Mouse (Mus musculus): ENCODE data around the gene Hba-a2.
"Not testable (repeated sequence)": the region's sequence is repeated elsewhere in the genome, so short reads cannot be mapped to it uniquely, and the experiment has no call there.

Hba-a2 gene

DNA sequence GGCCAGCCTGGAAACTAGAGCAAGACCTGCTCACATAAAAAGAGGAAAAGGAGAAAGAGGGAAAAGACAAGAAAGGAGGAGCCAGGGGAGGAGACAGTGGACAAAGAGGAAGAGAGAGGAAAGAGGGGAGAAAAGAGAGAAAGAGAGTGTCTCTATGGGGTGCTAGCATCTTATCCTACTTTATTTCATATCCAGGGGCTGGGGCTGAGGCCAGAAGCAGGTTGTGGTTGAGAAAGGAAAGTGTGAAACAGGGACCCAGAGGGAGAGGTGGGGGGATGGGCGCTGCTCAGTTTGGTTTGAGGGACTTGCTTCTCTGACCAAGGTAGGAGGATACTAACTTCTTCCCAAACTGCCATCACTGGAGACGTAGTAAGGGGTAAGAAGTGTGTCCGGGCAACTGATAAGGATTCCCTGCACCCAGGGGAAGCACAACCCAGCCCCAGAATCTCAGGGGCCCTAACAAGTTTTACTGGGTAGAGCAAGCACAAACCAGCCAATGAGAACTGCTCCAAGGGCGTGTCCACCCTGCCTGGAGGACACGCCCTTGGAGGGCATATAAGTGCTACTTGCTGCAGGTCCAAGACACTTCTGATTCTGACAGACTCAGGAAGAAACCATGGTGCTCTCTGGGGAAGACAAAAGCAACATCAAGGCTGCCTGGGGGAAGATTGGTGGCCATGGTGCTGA lies 13.1 kb upstream of the Hba-a2 start, which contains the start of gene Hba-a1:
Gene Hba-a1 (plus strand): TSS at position 421 of the 687 bp plus-strand sequence.
- DNase-seq, result not testable (repeated sequence)

GRCm38 (mm10) chr11:32284582-32284981 lies 11.7 kb upstream of the Hba-a2 start:
- DNase-seq, result not testable (repeated sequence)

GRCm38 (mm10) chr11:32285031-32285775 lies 11.1 kb upstream of the Hba-a2 start:
- no peak for DNase-seq

DNA sequence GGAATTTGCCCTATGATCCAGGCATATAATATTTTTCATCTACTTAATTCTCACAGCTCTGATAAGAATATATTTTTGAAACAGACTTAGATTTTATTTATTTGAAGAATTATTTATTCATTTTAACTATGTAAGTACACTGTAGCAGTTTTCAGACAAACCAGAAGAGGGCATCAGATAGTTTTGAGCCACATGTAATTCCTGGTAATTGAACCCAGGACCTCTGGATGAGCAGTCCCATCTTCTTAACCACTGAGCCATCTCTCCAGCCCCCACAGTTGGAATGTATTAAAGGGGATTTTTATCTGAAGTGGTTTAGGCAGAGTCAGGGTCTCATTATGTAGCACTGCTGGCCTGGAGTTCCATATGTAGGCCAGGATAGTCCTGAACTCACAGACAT lies 10.4 kb upstream of the Hba-a2 start:
- DNase-seq, result not testable (repeated sequence)

DNA sequence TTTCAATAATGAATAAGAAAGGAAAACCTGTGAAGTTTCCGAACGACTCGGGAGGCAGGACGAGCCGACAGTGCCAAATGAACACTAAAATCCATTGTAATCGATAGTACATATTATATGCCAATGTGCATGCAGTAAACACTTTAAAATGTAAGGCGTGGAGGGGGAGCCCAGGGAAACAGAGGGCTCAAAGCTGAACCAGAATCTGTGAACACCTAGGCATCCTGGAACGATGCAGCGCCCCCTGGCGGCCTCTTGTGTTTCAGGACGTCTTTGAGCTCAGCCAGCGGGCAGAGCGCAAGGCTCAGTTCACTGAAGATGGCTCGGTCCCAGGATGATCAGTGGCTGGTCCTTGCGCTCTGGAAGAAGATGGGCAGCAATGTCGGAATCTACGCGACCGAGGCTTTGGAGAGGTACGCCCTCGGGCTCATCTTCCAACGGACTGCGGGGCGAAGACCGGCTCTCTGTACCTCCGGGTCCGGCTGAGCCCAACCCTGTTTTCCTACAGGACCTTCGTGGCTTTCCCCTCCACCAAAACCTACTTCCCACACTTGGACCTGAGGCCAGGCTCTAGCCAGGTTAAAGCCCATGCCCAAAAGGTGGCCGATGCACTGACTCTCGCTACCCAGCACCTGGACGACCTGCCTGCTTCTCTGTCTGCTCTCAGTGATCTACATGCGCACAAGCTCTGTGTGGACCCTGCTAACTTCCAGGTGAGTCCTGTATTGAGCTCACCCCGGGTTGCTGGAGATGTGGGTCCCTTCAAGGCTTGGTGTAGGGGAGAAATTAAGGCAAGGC lies 9.4 kb upstream of the Hba-a2 start, which contains the start of gene Hbq1b:
Gene Hbq1b (plus strand): TSS at position 271 of the 798 bp plus-strand sequence.
- DNase-seq, result peak; percentile 71 to 72

DNA sequence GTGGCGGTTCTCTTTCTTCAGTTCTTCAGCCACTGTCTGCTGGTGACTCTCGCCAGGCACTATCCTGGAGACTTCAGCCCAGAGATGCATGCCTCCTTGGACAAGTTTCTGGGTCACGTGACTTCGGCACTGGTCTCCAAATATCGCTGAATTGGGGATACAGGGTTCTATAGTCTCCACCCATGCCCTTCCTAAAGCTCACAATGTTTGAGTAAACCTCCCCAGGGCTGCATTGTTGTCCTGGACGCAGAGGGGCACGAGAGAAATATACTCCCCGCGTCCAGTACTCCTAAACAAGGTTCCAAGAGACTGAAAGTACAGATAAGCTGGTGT lies 8.8 kb upstream of the Hba-a2 start:
- DNase-seq, result no peak

DNA sequence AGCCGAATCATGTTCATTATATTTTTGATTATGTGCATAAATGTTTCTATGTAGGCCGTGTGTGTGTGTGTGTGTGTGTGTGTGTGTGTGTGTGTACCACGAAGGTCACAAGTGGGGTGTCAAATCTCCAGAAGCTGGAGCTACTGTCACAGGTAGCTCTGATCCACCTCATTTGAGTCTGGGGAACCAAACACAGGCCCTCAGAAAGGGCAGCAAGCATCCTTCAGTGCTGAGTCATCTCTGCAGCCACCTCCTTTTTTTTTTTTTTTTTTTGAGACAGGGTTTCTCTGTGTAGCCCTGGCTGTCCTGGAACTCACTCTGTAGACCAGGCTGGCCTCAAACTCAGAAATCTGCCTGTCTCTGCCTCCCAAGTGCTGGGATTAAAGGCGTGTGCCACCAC lies 3.5 kb upstream of the Hba-a2 start:
- DNase-seq, result not testable (repeated sequence)

DNA sequence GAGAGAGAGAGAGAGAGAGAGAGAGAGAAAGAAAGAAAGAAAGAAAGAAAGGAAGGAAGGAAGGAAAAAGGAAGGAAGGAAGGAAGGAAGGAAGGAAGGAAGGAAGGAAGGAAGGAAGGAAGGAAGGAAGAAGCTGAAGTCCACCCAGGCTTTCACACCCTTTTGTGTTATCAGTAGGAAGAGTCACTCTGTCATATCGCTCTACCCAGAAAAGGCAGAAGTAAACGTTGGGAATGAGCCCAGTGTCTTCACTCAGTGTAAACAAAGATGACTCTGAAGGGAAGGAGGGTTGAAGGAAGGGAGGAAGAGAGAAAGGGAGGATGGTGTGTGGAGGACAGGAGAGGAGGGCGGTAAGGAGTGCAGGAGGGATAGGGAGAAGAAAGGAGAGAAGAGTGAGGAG lies 2.8 kb upstream of the Hba-a2 start:
- DNase-seq, result not testable (repeated sequence)

GRCm38 (mm10) chr11:32297417-32297816 lies 1.1 kb downstream of the Hba-a2 start:
- DNase-seq, result not testable (repeated sequence)

DNA sequence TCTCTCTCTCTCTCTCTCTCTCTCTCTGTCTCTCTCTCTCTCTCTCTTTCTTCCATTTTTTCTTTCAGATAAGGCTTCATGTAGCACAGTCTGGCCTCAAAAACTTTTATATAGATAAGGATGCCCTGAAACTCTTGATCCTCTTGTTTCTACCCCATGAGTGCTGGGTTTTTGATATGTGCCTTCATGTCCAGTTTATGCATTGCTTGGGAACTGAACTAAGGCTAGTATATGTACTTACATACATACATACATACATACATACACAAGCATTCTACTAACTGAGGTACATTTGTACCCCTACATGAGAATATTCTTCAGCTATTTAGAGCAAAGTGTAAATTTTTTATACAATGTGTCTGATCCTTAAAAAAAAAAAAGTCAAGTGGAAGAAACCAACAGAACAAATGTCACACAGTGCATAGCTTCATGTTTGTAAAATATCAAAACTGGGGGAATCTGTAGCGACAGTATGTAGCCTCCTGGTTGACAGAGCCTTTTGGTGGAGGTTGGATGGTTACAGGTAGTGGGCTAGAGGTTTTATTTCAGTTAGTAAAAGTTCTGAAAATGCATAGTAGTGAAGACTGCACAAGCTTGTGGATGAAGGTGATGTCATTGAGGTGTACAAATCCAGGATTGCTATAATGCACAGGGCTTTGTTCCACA lies 1.7 kb downstream of the Hba-a2 start:
- DNase-seq, result no peak

DNA sequence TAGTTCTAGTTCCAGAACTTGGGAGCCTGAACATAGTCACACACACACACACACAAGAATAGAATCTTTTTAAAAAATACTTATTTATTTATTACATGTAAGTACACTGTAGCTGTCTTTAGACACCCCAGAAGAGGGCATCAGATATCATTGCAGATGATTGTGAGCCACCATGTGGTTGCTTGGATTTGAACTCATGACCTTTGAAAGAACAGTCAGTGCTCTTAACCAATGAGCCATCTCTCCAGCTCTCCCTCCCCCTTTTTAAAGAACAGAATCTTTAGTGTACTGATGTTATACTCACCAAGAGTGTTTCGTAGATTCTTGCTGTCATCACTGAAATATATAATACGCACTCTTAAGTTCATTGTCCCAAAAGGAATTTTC lies 2.2 kb downstream of the Hba-a2 start:
- DNase-seq, result no peak

GRCm38 (mm10) chr11:32299865-32300264 lies 3.6 kb downstream of the Hba-a2 start, which contains the start of gene Hbq1a:
TSS of gene Hbq1a (plus strand) at chr11:32300069.
- DNase-seq, result peak; percentile 53

DNA sequence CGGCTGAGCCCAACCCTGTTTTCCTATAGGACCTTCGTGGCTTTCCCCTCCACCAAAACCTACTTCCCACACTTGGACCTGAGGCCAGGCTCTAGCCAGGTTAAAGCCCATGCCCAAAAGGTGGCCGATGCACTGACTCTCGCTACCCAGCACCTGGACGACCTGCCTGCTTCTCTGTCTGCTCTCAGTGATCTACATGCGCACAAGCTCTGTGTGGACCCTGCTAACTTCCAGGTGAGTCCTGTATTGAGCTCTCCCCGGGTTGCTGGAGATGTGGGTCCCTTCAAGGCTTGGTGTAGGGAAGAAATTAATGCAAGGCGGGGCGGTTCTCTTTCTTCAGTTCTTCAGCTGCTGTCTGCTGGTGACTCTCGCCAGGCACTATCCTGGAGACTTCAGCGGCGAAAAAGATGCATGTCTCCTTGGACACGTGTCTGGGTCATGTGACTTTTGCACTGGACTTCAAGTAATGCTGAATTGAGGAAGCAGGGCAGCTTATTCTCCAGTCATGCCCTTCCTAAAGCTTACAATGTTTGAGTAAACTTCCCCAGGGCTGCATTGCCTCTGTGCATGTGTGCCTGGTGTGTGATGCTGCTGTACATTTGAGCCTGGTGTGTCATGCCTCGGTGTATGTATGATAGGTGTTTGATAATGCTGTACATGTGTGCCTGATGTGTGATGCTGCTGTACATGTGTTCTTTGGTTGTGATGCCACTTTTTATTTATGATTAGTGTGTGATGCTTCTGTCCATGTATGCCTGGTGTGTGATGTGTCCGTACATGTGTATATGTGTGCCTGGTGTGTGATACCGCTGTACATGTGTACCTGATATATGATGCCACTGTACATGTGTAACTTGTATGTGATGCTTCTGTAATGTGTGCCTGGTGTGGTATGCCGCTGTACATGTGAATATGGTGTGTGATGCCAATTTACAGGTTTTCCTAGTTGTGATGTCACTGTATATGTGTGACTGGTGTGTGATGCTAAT lies 4.3 kb downstream of the Hba-a2 start:
- DNase-seq, result no peak

- DNase-seq, result no peak
These were observed 5.2 kb downstream of the Hba-a2 start for GRCm38 (mm10) chr11:32301506-32301905.

GRCm38 (mm10) chr11:32302824-32303419 lies 6.6 kb downstream of the Hba-a2 start:
- no peak for DNase-seq

- DNase-seq, result no peak
These were observed 7.2 kb downstream of the Hba-a2 start for GRCm38 (mm10) chr11:32303455-32303854.

DNA sequence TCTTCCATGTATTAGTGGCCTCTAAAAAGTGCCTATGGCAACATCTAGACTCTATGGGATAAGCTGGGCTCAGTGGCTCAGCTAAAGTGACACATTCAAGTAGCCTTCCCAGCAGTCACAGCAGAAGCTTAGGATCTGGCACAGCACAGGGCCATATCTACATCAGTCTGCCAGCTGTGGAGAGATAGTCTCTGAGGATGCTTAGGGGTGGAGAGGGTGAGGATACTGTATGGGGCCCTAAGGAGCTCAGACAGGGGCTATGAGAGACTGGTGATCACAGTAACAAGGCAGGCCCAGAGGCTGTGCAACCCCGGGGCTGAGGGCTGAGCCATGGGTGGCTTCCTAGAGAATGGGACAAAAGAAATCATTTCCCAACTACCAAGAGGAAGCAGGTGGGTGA lies 10.7 kb downstream of the Hba-a2 start:
- no peak for DNase-seq

DNA sequence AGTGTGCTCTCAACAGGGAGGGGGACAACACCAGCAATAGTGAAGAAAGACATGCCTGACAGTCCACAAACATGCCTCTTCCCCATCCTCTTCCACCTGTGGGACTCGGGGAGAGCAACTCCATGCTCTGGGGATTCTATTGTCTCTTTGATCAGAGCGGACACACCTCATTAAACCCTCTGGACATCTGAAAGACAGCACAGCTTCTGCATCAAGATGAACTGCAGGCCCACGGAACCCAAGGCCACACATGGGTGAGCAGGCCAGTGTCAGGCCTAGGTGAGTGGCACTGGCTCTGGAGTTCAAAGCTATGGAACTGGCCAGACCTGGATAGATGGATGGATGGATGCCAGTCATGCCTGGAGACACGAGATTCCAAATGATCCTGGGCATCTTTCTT lies 13.2 kb downstream of the Hba-a2 start:
- no peak for DNase-seq

- DNase-seq, result no peak
These were observed 13.6 kb downstream of the Hba-a2 start for GRCm38 (mm10) chr11:32309928-32310327.

DNA sequence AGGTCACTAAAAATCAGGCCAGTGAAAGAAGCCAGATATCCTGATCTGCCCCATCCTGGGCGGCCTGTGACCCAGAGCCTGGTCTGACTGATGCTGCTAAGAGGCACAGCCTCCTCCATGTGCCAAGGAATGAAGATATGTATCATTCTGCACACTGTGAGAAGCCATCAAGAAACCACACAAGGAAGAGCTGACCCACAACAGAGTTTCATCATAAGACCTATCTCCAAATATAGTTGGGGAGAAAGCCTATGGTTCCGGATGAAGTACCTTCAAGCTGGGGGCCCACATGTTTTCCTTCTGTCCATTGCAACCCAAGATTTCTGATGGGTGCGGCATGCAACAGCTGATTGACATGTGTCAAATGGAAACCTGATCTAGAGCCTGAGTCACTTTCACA lies 19.7 kb downstream of the Hba-a2 start:
- no peak for DNase-seq
